Mouse (Mus musculus) embryonic fibroblast, embryonic 13.5 days (primary cell): ENCODE results near the gene Vrtn.

ENCODE experiments used
- CTCF ChIP-seq: IDR thresholded peaks from 2 replicates; pipeline ENCODE4 v1.5.1; 2011; ENCODE audit warnings: mild to moderate bottlenecking, control low read depth, low read length, moderate library complexity, borderline replicate concordance; ENCODE audit not compliant: insufficient read depth
- POLR2A ChIP-seq: IDR thresholded peaks from 2 replicates; pipeline ENCODE4 v1.6.1; 2011; ENCODE audit warnings: low read depth, mild to moderate bottlenecking, control low read depth, low read length, moderate library complexity

GRCm38 (mm10) chr12:84653912-84654311, 13.1 kb downstream of the Vrtn start:
- peak; percentile 92 for TF ChIP-seq CTCF
- TF ChIP-seq POLR2A: no peak
